Mouse (Mus musculus): ENCODE measurements at regions not wholly inside any gene's neighbourhood (a gene's known extent, or its start where the extent isn't known, plus 50 kb on each side); places are given as distances from the start of the nearest gene placed in this dataset.
A peak's percentile ranks its signal among the peaks of the same experiment; 100 is the strongest.

DNA sequence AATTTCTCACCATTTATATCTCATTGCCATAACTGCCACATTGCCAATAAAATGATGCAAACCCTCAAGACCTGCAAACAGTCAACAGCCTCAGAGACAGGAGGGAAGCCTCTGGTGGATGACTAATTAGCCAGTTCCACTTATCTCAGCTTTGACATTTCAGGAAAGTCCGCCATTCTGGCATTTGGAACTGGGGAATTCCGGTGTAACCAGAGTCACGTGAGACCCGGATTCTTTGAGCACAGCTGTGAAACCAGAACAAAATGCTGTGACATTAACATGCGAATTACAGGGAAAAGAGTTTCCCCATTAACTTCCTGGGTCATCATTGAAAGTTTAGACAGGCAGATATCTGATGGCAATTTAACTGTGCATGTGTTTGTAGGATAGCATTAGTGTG, 190.7 kb upstream of the P2ry1 start:
- no peaks in the 10 kb centered on the region for H3K27me3 ChIP-seq (ENCODE audit: control insufficient read depth, insufficient read depth, low read length)
- no peak overlapping the region for H3K4me2 ChIP-seq (ENCODE audit: low read depth)
- TF ChIP-seq CTCF (IDR thresholded peaks at IDR 0.05; ENCODE audit: low read depth) (no peak), EP300 (IDR thresholded peaks at IDR 0.05; ENCODE audit: low read depth) (no peak)
- H3K9ac ChIP-seq (replicated peaks): no peak overlapping the region
- no peaks in the 10 kb centered on the region for H3K9me3 ChIP-seq (ENCODE audit: control insufficient read depth, low read length)
- H3K4me3 ChIP-seq (ENCODE audit: insufficient read depth in 1 of 2, low read depth in 2 of 2, low read length in 2 of 2): no peak overlapping the region
- H3K27ac ChIP-seq: no peak overlapping the region
- 74% methylated on average over 5 of the region's 5 CpGs for WGBS (ENCODE audit: insufficient replicate concordance)
- peaks cover 4 to 5% of the 10 kb centered on the region in 2 experiments; a peak in 3 of 4 replicates for H3K4me1 ChIP-seq (replicated peaks; ENCODE audit: control insufficient read depth in 2 of 2, insufficient read depth in 2 of 2, low read length in 1 of 2)
- ATAC-seq (ENCODE audit: insufficient read depth) (no peak), DNase-seq (ENCODE audit: low read depth in 3 of 3, low spot score in 3 of 3) (no peak)
- H3K36me3 ChIP-seq (replicated peaks; ENCODE audit: control insufficient read depth, insufficient read depth, low read depth): no peaks in the 10 kb centered on the region

- 76% methylated on average over 3 of the region's 3 CpGs for WGBS (ENCODE audit: insufficient replicate concordance)
- Histone ChIP-seq H3K36me3 (replicated peaks; ENCODE audit: control insufficient read depth, insufficient read depth, low read depth) (no peaks in the 10 kb centered on the region), H3K4me3 (ENCODE audit: insufficient read depth in 1 of 2, low read depth in 2 of 2, low read length in 2 of 2) (no peak overlapping the region), H3K9me3 (ENCODE audit: control insufficient read depth, low read length) (no peaks in the 10 kb centered on the region), H3K4me2 (ENCODE audit: low read depth) (no peak overlapping the region), H3K27me3 (ENCODE audit: control insufficient read depth, insufficient read depth, low read length) (no peaks in the 10 kb centered on the region), H3K27ac (no peak overlapping the region), H3K4me1 (replicated peaks; ENCODE audit: control insufficient read depth in 2 of 2, insufficient read depth in 2 of 2, low read length in 1 of 2) (peaks cover 11 to 16% of the 10 kb centered on the region in 2 experiments), H3K9ac (replicated peaks) (no peak overlapping the region)
- DNase-seq (ENCODE audit: low read depth in 3 of 3, low spot score in 3 of 3) (no peak), ATAC-seq (ENCODE audit: insufficient read depth) (no peak)
- no peak for TF ChIP-seq EP300 (IDR thresholded peaks at IDR 0.05; ENCODE audit: low read depth)
- no peak for TF ChIP-seq CTCF (IDR thresholded peaks at IDR 0.05; ENCODE audit: low read depth)
Measured at GRCm38 (mm10) chr3:60813485-60813884, 189.1 kb upstream of the P2ry1 start.

DNA sequence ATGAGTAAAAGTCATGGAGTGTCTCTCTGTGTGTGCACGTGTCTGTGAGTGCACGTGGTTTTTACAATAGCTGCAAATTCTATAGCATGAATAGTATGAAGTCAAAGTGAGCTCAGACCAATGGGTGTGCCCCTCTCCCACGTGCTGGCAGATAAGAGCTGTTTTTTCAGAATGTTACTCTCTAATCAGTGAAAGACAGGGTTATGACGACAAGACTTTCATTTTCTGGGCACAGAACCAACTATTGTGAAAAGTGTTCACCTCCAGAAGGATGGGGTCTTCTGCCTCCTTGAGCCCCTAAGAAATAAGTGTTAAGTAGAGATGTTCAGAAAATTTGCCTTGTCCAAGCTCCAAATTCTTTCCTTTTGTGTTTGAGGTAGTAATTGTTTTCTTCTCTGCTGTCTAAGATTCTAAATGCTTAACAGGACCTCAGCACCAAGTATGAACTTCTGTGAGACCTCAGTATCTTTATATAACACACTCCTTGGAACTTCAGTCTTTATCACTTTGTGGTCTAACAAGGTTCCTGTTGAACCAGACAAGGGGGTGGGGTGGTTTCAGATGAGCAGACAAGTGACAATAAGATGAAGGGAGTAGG, 182.8 kb upstream of the P2ry1 start:
- 6% methylated on average over 4 of the region's 4 CpGs for WGBS (ENCODE audit: insufficient replicate concordance)

GRCm38 (mm10) chr3:60821463-60821862, 181.1 kb upstream of the P2ry1 start:
- TF ChIP-seq CTCF (IDR thresholded peaks at IDR 0.05; ENCODE audit: low read depth) (no peak), EP300 (IDR thresholded peaks at IDR 0.05; ENCODE audit: low read depth) (peak; percentile 88)
- no peaks in the 10 kb centered on the region for H3K9me3 ChIP-seq (ENCODE audit: control insufficient read depth, low read length)
- H3K4me1 ChIP-seq (replicated peaks; ENCODE audit: control insufficient read depth in 2 of 2, insufficient read depth in 2 of 2, low read length in 1 of 2): peaks cover 55 to 57% of the 10 kb centered on the region in 2 experiments
- peak overlapping the region; percentile 91 for H3K27ac ChIP-seq
- no peaks in the 10 kb centered on the region for H3K36me3 ChIP-seq (replicated peaks; ENCODE audit: control insufficient read depth, insufficient read depth, low read depth)
- no peak overlapping the region for H3K4me3 ChIP-seq (ENCODE audit: insufficient read depth in 1 of 2, low read depth in 2 of 2, low read length in 2 of 2)
- DNase-seq (ENCODE audit: low read depth in 3 of 3, low spot score in 3 of 3) (peak; percentile 77 to 83 (median 79)), ATAC-seq (ENCODE audit: insufficient read depth) (peak; percentile 36)
- H3K9ac ChIP-seq (replicated peaks): peak overlapping the region; percentile 48
- H3K27me3 ChIP-seq (ENCODE audit: control insufficient read depth, insufficient read depth, low read length): no peaks in the 10 kb centered on the region
- peak overlapping the region; percentile 55 for H3K4me2 ChIP-seq (ENCODE audit: low read depth)

More for the DNA sequence above, 182.8 kb upstream of the P2ry1 start:
- peak; percentile 85 to 94 (median 90) for DNase-seq (ENCODE audit: low read depth in 3 of 3, low spot score in 3 of 3)
- H3K4me1 ChIP-seq (replicated peaks; ENCODE audit: control insufficient read depth in 2 of 2, insufficient read depth in 2 of 2, low read length in 1 of 2): peaks cover 51 to 59% of the 10 kb centered on the region in 2 experiments
- H3K9ac ChIP-seq (replicated peaks): peak overlapping the region; percentile 48
- H3K27me3 ChIP-seq (ENCODE audit: control insufficient read depth, insufficient read depth, low read length): no peaks in the 10 kb centered on the region
- TF ChIP-seq CTCF (IDR thresholded peaks at IDR 0.05; ENCODE audit: low read depth) (no peak), EP300 (IDR thresholded peaks at IDR 0.05; ENCODE audit: low read depth) (peak; percentile 94)
- peak; percentile 91 for ATAC-seq (ENCODE audit: insufficient read depth)
- H3K4me3 ChIP-seq (ENCODE audit: insufficient read depth in 1 of 2, low read depth in 2 of 2, low read length in 2 of 2): peak overlapping the region in 1 of 2 experiments; percentile 9; a peak in 1 of 4 replicates
- peak overlapping the region; percentile 91 for H3K27ac ChIP-seq
- H3K4me2 ChIP-seq (ENCODE audit: low read depth): peak overlapping the region; percentile 66
- H3K36me3 ChIP-seq (replicated peaks; ENCODE audit: control insufficient read depth, insufficient read depth, low read depth): no peaks in the 10 kb centered on the region
- no peaks in the 10 kb centered on the region for H3K9me3 ChIP-seq (ENCODE audit: control insufficient read depth, low read length)

DNA sequence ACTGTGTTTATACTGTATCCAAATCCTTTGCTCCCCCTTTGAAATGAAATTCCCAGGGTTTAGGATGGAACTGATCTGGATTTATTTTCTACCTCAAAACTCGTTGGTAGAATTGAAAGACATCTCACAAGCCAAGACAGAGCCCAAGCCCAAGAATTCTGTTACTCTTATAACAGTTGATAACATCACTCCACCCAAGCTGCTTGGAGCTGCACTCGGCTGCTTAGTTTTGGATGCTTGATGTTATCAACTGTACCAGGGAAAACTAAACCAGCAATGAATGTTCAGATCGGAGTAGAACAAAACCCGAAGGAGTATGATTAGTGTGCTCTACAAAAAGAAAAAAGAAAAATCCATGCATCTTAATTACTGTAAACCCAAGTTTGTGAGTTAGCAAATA, 175.8 kb upstream of the P2ry1 start:
- Histone ChIP-seq H3K4me3 (ENCODE audit: insufficient read depth in 1 of 2, low read depth in 2 of 2, low read length in 2 of 2) (no peak overlapping the region), H3K36me3 (replicated peaks; ENCODE audit: control insufficient read depth, insufficient read depth, low read depth) (no peaks in the 10 kb centered on the region), H3K4me2 (ENCODE audit: low read depth) (no peak overlapping the region), H3K4me1 (replicated peaks; ENCODE audit: control insufficient read depth in 2 of 2, insufficient read depth in 2 of 2, low read length in 1 of 2) (peaks cover 22 to 24% of the 10 kb centered on the region in 2 experiments), H3K27ac (no peak overlapping the region), H3K9me3 (ENCODE audit: control insufficient read depth, low read length) (no peaks in the 10 kb centered on the region), H3K9ac (replicated peaks) (no peak overlapping the region), H3K27me3 (ENCODE audit: control insufficient read depth, insufficient read depth, low read length) (no peaks in the 10 kb centered on the region)
- 0 out of 2 replicates have a peak, but pooled peaks have one; percentile 31 for ATAC-seq (ENCODE audit: insufficient read depth)
- DNase-seq (ENCODE audit: low read depth in 3 of 3, low spot score in 3 of 3): no peak
- 43% methylated on average over 4 of the region's 4 CpGs for WGBS (ENCODE audit: insufficient replicate concordance)
- no peak for TF ChIP-seq EP300 (IDR thresholded peaks at IDR 0.05; ENCODE audit: low read depth)
- no peak for TF ChIP-seq CTCF (IDR thresholded peaks at IDR 0.05; ENCODE audit: low read depth)
